Mouse (Mus musculus) liver, postnatal 0 days (tissue): ENCODE measurements around the gene Dynll2.

Experiments
- CTCF ChIP-seq: sonication (generic); IDR thresholded peaks from 2 replicates; pipeline ENCODE4 v1.5.1; 2016; ENCODE audit warnings: antibody characterized with exemption, low read depth
- EP300 ChIP-seq: IDR thresholded peaks from 2 replicates; pipeline ENCODE4 v1.6.1; 2016; ENCODE audit warnings: antibody characterized with exemption, low read depth, mild to moderate bottlenecking

DNA sequence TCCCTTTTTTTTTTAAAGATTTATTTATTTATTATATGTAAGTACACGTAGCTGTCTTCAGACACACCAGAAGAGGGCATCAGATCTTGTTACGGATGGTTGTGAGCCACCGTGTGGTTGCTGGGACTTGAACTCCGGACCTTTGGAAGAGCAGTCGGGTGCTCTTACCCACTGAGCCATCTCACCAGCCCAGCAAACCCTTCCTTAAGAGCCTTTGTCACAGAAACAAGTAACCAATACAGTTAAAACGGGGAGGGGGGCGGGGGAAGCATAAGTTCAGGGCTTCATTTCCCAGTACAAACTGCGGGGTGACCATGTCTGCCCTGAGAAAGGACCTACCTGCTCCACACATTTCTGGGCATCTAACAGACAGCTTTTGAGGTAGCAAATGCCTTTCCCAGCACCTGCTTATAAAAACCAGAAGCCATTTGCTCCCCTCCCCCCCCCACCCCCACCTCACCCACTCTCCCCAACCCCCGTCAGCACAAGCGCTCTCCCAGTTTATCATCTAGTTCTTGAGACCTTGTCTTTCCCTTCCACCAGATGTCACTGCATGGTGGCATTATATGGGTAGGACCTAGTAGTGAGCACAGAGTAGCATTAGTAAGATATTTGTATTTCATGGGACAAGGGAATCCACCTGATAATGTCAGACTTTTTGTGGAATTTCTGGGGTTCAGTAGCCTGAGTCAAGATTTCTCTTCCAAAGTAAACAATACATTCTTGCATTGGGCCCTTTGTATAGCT, 13.6 kb downstream of the Dynll2 start:
- TF ChIP-seq CTCF, result peak; percentile 43
- no peak for TF ChIP-seq EP300
